Mouse (Mus musculus) T-cell, adult 2 months (primary cell): ENCODE results near the gene Ubtf.

Source experiments
- DNase-seq: peaks from one replicate; pipeline ENCODE4 v3.0.0; 2022; ENCODE audit warnings: low spot score

Ubtf gene

GRCm38 (mm10) chr11:102258095-102258494 lies 61.4 kb downstream of the Ubtf start:
- DNase-seq, result no peak

GRCm38 (mm10) chr11:102257514-102257913 lies 62.0 kb downstream of the Ubtf start:
- DNase-seq, result no peak
